Comparison of ENCODE assay signal across 11 mouse cellular contexts in genomic region chr2:153457467-153457866, GRCm38 (mm10). TPM values are rescaled to one million over a fixed set of nuclear protein-coding genes. Genes with fewer than 3 reads are reported as not detected.
A peak's percentile ranks its signal among the peaks of the same experiment; 100 is the strongest.
DNase-seq lines count a peak whose midpoint lies in the region; ATAC-seq and TF ChIP-seq lines count a peak whose summit lies in the region.
"Had no signal": no experiment of that assay in that cellular context is flagged by ENCODE, and none has a peak within 500 bp of the region (broad histone marks: within the 10 kb centered on the region; RNA-seq: fewer than 3 reads in every experiment).

No protein-coding gene starts in this region.

- no peak overlapping the region for H3K9ac ChIP-seq in heart, embryonic 15.5 days
- no peak overlapping the region for H3K9ac ChIP-seq in liver, embryonic 15.5 days

- no peak for TF ChIP-seq CTCF in brain, embryonic 14.5 days (IDR thresholded peaks at IDR 0.05; ENCODE audit: borderline replicate concordance, extremely low read depth, insufficient read depth, insufficient read length)

- H3K4me3 ChIP-seq in heart, embryonic 10.5 days: no peak overlapping the region
- no peak overlapping the region for H3K4me3 ChIP-seq in heart, embryonic 15.5 days
- H3K4me3 ChIP-seq in liver, embryonic 15.5 days (replicated peaks): no peak overlapping the region

- WGBS in heart, embryonic 10.5 days: 15% methylated on average over 4 of the region's 4 CpGs
- 36% methylated on average over 4 of the region's 4 CpGs for WGBS in heart, embryonic 15.5 days
- 43% methylated on average over 4 of the region's 4 CpGs for WGBS in liver, embryonic 15.5 days (ENCODE audit: insufficient replicate concordance)

- H3K9me3 ChIP-seq in heart, embryonic 10.5 days: no peaks in the 10 kb centered on the region
- H3K9me3 ChIP-seq in heart, embryonic 15.5 days (replicated peaks): no peaks in the 10 kb centered on the region
- no peaks in the 10 kb centered on the region for H3K9me3 ChIP-seq in liver, embryonic 15.5 days (replicated peaks)

- no peaks in the 10 kb centered on the region for H3K27me3 ChIP-seq in heart, embryonic 10.5 days (ENCODE audit: insufficient read depth, poor library complexity, severe bottlenecking)
- H3K27me3 ChIP-seq in heart, embryonic 15.5 days: no peaks in the 10 kb centered on the region
- no peaks in the 10 kb centered on the region for H3K27me3 ChIP-seq in liver, embryonic 15.5 days

- no peak for TF ChIP-seq POLR2A in brain, embryonic 14.5 days (IDR thresholded peaks at IDR 0.05; ENCODE audit: borderline replicate concordance, extremely low read depth, insufficient read depth, insufficient read length, poor library complexity, severe bottlenecking)

- peaks cover 81% of the 10 kb centered on the region for H3K4me1 ChIP-seq in heart, embryonic 10.5 days
- H3K4me1 ChIP-seq in heart, embryonic 15.5 days (replicated peaks): peaks cover 44% of the 10 kb centered on the region
- peaks cover 59% of the 10 kb centered on the region for H3K4me1 ChIP-seq in liver, embryonic 15.5 days (replicated peaks)

- ATAC-seq in heart, embryonic 15.5 days (replicated peaks; ENCODE audit: insufficient number of reproducible peaks, insufficient read depth, low FRiP score, low read depth): no peak
- ATAC-seq in liver, embryonic 15.5 days (ENCODE audit: insufficient read depth): no peak
- ATAC-seq in erythroid progenitor cell, adult 5-6 weeks (replicated peaks; ENCODE audit: low FRiP score, poor library complexity, severe bottlenecking): no peak

- H3K36me3 ChIP-seq in heart, embryonic 10.5 days: no peaks in the 10 kb centered on the region
- no peaks in the 10 kb centered on the region for H3K36me3 ChIP-seq in heart, embryonic 15.5 days
- H3K36me3 ChIP-seq in liver, embryonic 15.5 days (replicated peaks): 0 out of 2 replicates have a peak, but pooled peaks cover 6% of the 10 kb centered on the region

- H3K27ac ChIP-seq in heart, embryonic 10.5 days: peak overlapping the region; percentile 74
- peak overlapping the region; percentile 76 for H3K27ac ChIP-seq in heart, embryonic 15.5 days
- peak overlapping the region; percentile 7; the same call in 1 of the 2 replicates for H3K27ac ChIP-seq in liver, embryonic 15.5 days (replicated peaks)

- no peak for DNase-seq in heart, embryonic 10.5 days (ENCODE audit: low spot score)
- no peak for DNase-seq in heart, adult 18-20 months
- peak; percentile 74 for DNase-seq in brain, embryonic 14.5 days (ENCODE audit: low read depth)
- no peak for DNase-seq in layer of hippocampus, adult 9-11 months
- DNase-seq in urinary bladder, postnatal 14 days (ENCODE audit: low spot score): no peak

- H3K4me2 ChIP-seq in heart, embryonic 15.5 days: no peak overlapping the region
- H3K4me2 ChIP-seq in liver, embryonic 15.5 days: no peak overlapping the region

RNA-seq across cellular contexts. Expression of gene 4930404H24Rik, which starts 35.1 kb away (rescaled TPM):
- not detected in 2 replicates for polyA plus RNA-seq in heart, embryonic 10.5 days (2016; fragmentation: Nextera tagmentation; extraction: Ambion mirVana)
- total RNA-seq in heart, adult 18-20 months (2021): not detected
- polyA plus RNA-seq in brain, embryonic 14.5 days (2012; rRNA removed): not detected in 2 replicates
- not detected in 2 replicates for polyA plus RNA-seq in heart, embryonic 15.5 days (2015; fragmentation: Nextera tagmentation; extraction: Ambion mirVana)
- polyA plus RNA-seq in liver, embryonic 15.5 days (2015; fragmentation: Nextera tagmentation; extraction: Ambion mirVana): not detected in 2 replicates
- not detected in 2 replicates for total RNA-seq in erythroid progenitor cell, adult 5-6 weeks (2015; ENCODE audit: low replicate concordance)
- total RNA-seq in erythroid progenitor cell, adult 5-6 weeks (2017; ENCODE audit: low replicate concordance): not detected in 2 replicates
- polyA plus RNA-seq: C2C12; large intestine, adult 2 months; liver, embryonic 16.5 days had no signal

Comparison
In these comparisons a context has a peak if more than half of its experiments do, and no peak if none do; other contexts are left out.
1. H3K27ac ChIP-seq: peak in every context shown above with its lines; median percentile 76 in heart, embryonic 15.5 days; 74 in heart, embryonic 10.5 days; 7 in liver, embryonic 15.5 days.